Mouse (Mus musculus) megakaryocyte, embryonic 14.5 days (primary cell): ENCODE measurements around the gene Adcy4.

Experiments
- FLI1 ChIP-seq: IDR thresholded peaks from 2 replicates; pipeline ENCODE4 v1.6.1; 2012; ENCODE audit warnings: low read length, inconsistent platforms, mixed read lengths
- GATA1 ChIP-seq: IDR thresholded peaks from 3 replicates; pipeline ENCODE4 v1.6.1; 2012; ENCODE audit warnings: mixed read lengths, low read length, inconsistent platforms, borderline replicate concordance

DNA sequence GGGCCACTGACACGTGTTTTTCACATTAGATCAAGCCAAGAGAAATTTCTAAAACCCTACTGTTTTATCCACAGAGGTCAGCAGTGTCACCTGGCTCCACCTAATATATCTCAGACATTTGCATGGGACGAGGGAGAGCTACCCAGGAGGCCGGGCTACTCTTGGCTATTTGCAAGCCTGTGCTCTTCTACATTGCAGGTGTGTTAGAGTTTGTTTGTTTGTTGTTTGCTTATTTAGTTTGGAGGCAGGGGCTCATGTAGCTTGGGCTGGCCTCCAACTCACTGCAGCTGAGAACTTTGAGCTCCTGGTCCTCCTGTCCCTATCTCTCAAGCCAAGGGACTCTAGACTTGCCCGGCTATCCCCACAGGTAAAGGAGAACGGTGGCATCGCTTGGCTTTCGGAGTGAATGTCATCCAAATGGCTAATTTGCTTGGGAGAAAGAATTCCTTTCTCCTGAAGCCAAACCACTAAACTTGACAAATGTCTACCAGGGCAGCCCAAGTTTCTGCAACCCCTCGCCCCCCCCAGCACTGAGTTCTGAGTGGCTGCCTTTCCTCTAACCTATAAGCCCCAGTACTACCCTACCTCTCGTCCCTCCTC lies 1.4 kb downstream of the Adcy4 start:
- TF ChIP-seq GATA1 = no peak
- no peak for TF ChIP-seq FLI1
